Mouse (Mus musculus) left cerebral cortex, adult 18-20 months (tissue): Measurements from ENCODE around the gene Cyp2d22. TPM values are rescaled to one million over a fixed set of nuclear protein-coding genes. Genes with fewer than 3 reads are reported as not detected.
"Not testable (repeated sequence)": the region's sequence is repeated elsewhere in the genome, so short reads cannot be mapped to it uniquely, and the experiment has no call there.

Source experiments
- DNase-seq, 2 experiments: peaks; one replicate each; pipeline ENCODE4 v3.0.0; 2021 to 2022; ENCODE audit warnings: low spot score in 2 of 2, mixed read lengths in 1 of 2
- total RNA-seq, 2 experiments: library from RNA; stranded (reverse); gene quantifications; 2 replicates each; pipeline ENCODE4 v1.2.3; 2021

Gene Cyp2d22
- total RNA-seq, 2 experiments from 2014 or later = 36.4 to 40.9 TPM

DNA sequence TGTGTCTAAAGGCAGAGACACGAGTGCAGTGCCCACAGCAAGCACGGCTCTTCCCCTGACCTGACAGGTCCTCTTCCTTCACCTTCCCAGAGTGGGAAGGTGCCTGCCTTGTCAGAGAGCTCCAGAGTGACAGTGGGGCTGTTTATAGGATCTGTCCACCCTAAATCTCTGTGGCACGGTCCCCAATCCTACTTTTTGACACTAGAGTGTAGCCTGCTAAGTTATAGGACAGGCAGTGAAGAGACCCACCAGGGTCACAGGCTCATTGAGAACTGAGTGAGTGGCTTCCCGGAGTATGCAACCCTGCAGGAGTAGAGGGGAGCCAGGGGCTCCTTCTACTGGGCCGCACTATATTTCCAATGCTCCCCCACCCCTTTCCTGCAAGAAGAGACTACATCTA lies 2.4 kb downstream of the Cyp2d22 start:
- DNase-seq = no peak

DNA sequence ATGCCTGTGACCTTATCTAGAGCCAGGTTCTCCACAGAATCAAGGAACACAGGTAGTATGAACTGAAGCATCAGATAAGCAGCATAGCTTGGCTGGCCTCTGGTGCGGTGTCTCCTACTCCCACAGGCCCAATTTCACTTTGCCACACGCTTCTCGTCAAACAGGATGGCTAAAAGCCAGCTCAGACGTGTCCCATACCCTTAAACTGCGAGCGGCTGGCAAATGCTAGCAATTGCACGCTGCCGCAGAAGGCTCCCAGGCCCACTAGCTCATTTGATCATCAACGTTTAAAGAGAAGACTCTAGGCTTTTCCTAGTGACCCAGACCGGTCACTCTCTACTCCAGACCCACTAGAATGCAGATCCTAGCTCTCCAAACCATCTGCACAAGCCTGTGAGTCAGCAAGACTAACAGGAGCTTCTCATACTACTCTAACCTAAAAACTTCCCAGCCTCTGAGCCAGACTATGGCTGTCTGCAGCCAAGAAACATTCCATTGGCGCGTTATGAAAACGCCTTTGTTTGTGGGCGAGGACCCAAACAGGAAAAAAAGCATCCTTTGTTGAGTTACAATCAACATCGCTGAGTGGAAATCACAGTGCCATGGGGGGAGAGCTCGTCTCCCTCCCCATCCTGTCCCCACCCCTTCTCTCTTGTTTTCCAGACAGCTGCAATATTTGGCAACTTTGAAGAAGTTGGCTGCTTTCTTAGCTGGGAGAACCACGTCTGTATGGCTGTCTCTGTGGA lies 3.5 kb downstream of the Cyp2d22 start:
- DNase-seq = peak; percentile 32 to 56

DNA sequence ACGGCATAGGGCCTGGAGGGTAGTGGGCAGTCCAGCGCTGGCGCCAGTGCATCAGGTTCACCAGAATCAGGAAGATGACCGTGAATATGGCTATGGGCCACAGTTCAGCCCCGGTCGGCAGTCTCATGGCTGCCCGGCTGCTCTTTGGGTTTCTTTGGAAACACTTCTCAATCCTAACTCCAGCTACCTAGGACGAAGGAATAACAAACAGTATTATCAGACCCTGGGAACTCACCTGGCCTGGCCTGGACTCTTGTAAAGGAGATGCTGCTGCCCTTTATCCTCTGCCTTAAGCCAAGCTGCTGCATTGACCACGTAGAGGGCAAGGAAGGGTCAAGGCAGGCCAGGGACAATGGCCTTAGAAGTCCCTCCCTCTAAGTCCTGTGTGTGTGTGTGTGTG lies 4.2 kb downstream of the Cyp2d22 start:
- no peak for DNase-seq

- no peak for DNase-seq
Observed at GRCm38 (mm10) chr15:82374437-82374836, 5.6 kb downstream of the Cyp2d22 start.

GRCm38 (mm10) chr15:82372991-82373390 lies 7.1 kb downstream of the Cyp2d22 start:
- DNase-seq = no peak

- DNase-seq = no peak
Observed at GRCm38 (mm10) chr15:82372446-82372845, 7.6 kb downstream of the Cyp2d22 start.

DNA sequence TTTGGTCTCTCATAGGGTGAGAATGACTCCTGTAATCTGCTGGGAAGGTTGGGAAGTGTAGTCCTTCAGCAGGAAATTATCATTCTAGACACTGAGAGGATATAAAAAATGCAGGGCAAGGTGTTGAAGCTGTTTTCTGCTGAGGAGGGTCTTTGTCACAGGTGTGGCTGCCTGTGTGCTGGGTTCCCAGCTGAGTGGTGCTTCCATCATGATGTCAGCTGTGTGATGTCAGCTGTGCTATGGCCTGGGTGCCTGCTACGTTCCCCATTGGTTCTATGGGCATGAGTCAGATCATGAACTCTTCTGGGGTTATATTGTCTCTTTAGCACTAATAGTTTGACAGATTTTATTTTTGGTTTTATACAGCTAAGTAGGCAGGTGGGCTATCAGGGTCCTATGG lies 11.2 kb downstream of the Cyp2d22 start:
- no peak for DNase-seq

- no peak for DNase-seq
Observed at GRCm38 (mm10) chr15:82368146-82368545, 11.9 kb downstream of the Cyp2d22 start.

DNA sequence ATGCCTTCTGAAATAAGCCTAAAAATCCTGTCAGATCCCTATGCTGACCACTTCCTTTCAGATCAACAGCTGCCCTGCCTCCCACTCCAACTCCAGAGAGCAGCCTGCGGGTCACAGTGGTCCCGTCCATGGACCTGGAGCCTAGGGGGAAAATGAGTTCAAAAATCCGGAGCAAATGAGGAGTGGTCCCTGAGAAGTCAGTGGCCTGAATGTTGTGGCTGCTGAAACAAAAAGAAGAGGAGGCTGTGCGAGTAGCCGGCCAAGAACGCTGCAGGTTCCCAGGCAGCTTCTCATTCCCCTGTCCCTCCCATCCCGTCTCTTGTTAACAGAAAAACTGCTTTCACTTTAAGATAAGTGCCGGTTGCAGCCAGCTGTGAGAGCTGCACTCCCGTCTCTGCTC lies 15.5 kb downstream of the Cyp2d22 start:
- not testable (repeated sequence) for DNase-seq

DNA sequence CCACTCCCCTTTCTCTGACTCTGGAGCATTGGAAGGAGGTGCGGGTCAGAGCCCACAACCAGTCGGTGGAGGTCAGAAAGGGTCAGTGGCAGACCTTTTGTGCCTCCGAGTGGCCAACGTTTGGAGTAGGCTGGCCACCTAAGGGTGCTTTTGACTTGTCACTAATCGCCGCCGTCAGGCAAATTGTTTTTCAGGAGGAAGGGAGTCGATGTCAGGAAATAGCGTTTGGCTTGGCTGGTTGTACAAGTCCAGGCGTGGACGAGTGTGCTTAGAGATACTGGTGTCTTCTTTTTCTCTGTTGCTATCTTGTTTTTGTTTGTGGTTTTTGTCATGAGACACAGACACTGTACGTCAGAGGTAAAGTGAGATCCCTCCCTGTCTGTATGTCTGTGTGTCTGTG lies 16.3 kb downstream of the Cyp2d22 start:
- not testable (repeated sequence) for DNase-seq

- no peak for DNase-seq
Observed at GRCm38 (mm10) chr15:82362234-82362633, 17.8 kb downstream of the Cyp2d22 start.

DNA sequence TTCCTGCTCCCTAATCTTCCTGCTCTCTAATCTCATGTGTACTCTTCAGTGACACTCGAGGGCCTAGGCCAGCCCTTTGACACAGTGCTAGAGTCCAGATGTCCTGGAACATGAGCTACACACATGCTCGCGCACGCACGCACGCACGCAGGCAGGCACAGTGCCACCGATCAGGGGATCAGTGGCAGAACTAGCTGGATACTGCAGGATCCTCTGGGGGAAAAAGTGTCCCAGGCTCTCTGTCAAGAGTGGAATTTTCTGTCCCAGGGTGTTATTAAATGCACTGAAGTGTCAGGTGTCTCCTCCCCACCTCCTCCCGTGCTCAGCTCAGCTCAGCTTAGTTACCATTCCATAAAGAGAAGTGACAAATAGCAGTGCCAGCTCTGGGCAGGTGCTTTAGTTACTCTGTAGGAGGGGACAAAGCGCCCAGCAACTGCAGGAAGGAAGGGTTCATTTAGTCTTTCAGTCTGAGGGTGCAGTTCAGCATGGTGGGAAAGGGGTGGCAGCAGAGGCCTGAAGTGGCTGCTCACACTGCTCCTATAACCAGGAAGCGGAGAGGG lies 18.5 kb downstream of the Cyp2d22 start:
- DNase-seq = no peak

DNA sequence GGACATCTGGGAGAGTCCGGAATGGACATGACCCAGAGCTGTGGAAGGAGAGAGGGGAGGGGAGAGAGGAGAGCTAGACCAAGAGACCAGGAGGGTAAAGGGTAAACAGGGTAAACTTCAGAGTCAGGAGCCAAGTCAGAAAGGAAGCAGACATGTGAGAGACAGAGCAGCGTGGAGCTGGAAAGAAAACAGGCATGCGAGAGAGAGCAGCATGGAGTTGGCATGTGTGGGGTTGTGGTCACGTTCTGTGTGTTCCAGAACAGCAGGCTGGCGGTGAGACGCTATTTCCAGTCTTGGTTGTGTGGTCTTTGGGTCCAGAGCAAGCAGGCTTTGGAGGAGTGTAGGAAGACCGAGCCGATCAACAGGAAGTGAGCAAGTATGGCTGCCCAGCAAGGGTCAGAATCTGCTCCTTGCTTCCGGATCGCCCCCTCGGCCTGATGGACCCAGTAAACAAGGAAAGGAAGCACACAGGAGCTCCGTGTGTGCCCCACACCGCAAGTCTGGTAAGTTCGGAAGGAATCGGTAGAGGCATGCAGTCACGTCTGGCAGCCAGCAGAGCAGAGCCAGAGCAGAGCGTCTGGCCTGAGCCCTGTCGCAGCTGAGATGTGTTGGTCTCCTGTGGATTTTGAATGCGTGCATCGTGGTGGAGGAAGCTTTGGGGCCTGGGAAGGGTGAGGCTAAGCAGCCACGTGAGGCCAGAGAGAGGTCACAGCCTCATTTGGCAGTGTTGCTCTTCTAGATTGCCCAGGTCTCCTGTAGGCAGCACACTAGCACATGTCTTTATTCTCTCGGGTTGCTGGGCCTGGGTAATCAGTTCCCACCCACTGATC lies 21.4 kb downstream of the Cyp2d22 start:
- no peak for DNase-seq

DNA sequence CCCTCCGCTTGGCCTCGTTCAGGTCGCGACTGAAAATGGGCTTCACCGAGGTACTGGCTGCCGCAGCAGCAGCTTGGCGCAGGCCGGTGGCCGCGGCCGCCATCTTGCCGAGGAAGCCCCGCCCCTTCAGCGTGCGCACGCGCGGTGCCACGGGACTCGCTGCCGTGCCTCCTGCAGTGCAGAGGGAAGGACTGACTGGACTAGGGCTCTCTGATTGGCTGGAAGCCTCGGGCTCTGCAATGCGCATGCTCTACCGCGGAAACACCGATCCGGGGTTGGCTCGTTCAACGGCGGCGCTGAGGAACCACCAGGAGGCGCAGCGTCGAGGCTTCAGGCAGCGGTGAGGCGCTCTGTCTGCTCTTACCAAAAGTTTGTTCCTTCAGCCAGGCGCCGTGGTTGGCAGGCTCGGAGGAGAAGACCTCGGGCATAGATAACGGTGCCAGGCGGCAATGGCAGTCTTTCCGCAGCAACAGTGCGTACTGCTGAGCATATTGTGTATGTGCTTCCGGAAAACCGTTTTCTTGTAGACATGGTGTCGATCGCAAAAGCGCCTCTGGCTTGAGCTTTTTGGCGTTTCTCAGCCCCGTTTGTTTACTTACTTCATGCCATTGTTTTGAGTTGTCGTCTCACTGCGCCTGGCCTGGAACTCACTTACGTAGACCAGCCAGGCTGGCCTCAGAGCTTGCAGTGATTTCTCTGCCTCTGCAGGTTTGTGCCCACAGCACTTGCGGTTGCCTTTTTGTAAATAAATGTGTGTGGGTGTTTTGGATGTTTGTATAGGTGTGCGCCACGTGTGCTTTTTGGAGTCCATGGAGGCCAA lies 25.7 kb downstream of the Cyp2d22 start, which contains the start of gene Ndufa6:
Gene Ndufa6, minus strand, starts transcription at position 197 of the 820 bp plus-strand sequence.
- peak; percentile 97 to 98 for DNase-seq

DNA sequence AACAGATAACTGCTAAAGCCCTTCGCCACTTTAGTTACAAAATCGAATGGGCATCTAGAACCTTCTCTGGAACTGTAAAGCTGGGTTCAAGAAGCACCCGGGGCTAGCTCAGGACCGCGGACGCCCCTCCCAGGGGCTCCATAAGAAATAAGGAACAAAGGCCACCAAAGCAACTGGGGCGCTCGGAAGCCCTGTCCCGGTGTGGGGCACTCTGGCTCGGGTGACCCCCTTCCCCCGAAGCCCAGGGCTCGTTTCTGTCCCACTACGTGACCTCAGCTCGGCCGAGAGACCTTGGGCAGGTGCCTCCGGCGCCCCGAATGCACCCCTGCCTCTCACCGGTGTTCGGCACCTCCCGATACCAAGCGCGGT lies 26.3 kb downstream of the Cyp2d22 start:
- no peak for DNase-seq

- DNase-seq = no peak
Observed at GRCm38 (mm10) chr15:82353078-82353744, 26.8 kb downstream of the Cyp2d22 start.

DNA sequence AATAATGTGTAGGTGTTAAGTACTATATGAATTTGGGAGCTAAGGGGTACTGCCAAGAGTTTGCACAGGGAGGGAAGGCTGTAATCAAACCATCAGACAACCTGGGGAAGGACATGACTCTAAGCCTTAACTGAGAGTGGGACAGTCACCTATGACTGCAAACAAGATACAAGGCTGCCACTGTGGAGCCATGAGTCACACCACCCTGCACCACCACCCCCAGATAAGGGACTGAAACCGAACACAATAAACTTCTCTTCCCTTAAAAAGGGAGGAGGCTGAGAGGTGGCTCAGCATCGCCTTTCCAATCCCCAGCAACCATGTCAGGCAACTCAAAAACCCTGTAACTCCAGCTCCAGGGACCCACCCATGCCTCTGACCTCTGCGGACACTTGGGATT lies 28.6 kb downstream of the Cyp2d22 start:
- no peak for DNase-seq

GRCm38 (mm10) chr15:82350349-82350748 lies 29.7 kb downstream of the Cyp2d22 start:
- no peak for DNase-seq

DNA sequence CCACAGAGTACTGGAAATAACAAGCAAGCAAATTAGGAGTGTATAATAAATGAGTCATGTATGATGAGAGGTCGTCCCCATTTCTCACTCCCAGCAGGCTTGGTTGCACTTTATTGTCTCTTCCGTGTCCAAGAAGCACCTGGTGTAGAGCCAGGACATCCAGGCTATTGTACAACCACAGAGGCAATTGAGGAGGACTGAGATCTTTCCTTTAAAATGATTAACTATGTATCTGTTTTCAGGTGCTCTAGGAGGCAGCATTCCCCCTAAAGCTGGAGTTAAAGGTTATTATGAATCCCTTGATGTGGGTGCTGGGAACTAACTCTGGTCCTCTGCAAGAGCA lies 31.1 kb downstream of the Cyp2d22 start:
- DNase-seq = no peak

GRCm38 (mm10) chr15:82348258-82348998 lies 31.6 kb downstream of the Cyp2d22 start:
- DNase-seq = no peak
